Mouse (Mus musculus) embryonic facial prominence, embryonic 15.5 days (tissue): ENCODE results near the gene 1700013G24Rik. TPM values are rescaled to one million over a fixed set of nuclear protein-coding genes. Genes with fewer than 3 reads are reported as not detected.

ENCODE experiments used
- ATAC-seq: fragments of 200-750 bp; cut with Nextera tagmentation; 2 replicates; pipeline ENCODE4 v1.8.0; 2017; ENCODE audit warnings: low read depth, moderate TSS enrichment; ENCODE audit not compliant: insufficient number of reproducible peaks, low FRiP score, low TSS enrichment
- H3K27ac ChIP-seq: fragments of 300-500 bp; sonication (generic); replicated peaks from 2 replicates; pipeline ENCODE4 v1.5.1; 2015; ENCODE audit warnings: mild to moderate bottlenecking, inconsistent platforms
- H3K27me3 ChIP-seq: fragments of 300-500 bp; sonication (generic); 2 replicates; pipeline ENCODE4 v1.6.1; 2015; ENCODE audit warnings: inconsistent platforms
- H3K36me3 ChIP-seq: fragments of 300-500 bp; sonication (generic); 2 replicates; pipeline ENCODE4 v1.6.1; 2015; ENCODE audit warnings: mild to moderate bottlenecking, inconsistent platforms
- H3K4me1 ChIP-seq: fragments of 300-500 bp; sonication (generic); 2 replicates; pipeline ENCODE4 v1.6.1; 2015; ENCODE audit warnings: inconsistent platforms
- H3K4me2 ChIP-seq: fragments of 300-500 bp; sonication (generic); replicated peaks from 2 replicates; pipeline ENCODE4 v1.6.1; 2015; ENCODE audit warnings: mild to moderate bottlenecking, inconsistent platforms
- H3K4me3 ChIP-seq: fragments of 300-500 bp; sonication (generic); replicated peaks from 2 replicates; pipeline ENCODE4 v1.5.1; 2015; ENCODE audit warnings: mild to moderate bottlenecking, inconsistent platforms
- H3K9ac ChIP-seq: fragments of 300-500 bp; sonication (generic); 2 replicates; pipeline ENCODE4 v1.6.1; 2015; ENCODE audit warnings: inconsistent platforms
- H3K9me3 ChIP-seq: fragments of 300-500 bp; sonication (generic); replicated peaks from 2 replicates; pipeline ENCODE4 v1.6.1; 2016; ENCODE audit warnings: inconsistent platforms
- WGBS: fragments of 180-500 bp; shearing (Covaris S2); methylation state at CpG from one replicate; pipeline ENCODE4 v1.1.7; 2015; 5-methylcytosine and 5-hydroxymethylcytosine counted together
- polyA plus RNA-seq: library from polyadenylated mRNA; unstranded; fragments of >200 nt; fragmentation: Nextera tagmentation; extraction: Ambion mirVana; gene quantifications from 2 replicates; pipeline ENCODE4 v1.2.1, GENCODE M21; 2015

Gene 1700013G24Rik
- polyA plus RNA-seq, 1 experiment from 2014 or later, result not detected

DNA sequence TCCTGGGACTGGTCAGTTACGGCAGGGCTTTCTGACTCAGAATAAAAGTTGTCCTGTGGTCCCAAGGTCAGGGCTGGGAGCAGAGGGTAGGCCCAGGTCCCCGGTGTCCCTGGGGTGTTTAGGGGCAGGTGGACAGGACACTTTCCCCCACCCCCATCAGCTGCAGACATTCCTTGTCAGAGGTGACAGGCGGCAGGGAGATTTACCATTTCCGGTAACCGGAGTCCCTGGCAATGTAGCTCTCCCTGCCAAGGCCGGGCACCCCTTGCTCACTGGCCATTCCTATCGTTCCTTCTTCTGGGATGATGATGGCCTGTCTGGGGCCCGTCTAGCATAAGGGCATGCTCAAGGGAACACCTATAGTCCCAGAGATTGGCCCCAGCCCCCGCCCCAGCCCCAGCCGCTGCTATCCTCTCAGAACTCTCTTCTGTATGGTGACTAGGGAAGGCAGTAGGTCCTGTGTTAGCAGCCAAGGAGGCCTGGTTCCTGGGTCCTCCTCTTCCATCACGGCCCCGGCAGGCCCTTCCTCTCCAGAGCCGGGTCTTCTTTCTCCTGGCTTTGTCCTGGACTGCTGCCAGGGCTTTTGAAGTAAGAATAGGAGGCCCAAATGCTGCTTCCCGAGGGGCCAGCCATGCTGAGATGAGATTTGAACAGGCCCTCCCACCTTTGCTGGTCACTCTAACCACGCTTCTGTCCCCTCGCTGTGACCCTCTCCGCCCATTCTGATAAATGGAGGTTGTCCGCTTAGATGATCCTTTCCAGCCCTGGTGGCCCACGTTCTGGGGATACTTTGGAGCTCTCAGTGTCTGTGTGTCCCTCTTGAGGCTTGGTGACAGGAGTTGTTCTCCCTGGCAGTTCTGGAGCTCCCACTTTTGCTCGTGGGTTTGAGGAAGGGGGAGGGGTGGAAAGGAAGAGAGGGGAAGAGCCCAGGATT lies 33.3 kb downstream of the 1700013G24Rik start:
- WGBS, result 44% methylated on average over 20 of the region's 20 CpGs
- no peak overlapping the region for H3K4me2 ChIP-seq
- H3K9me3 ChIP-seq, result no peaks in the 10 kb centered on the region
- no peaks in the 10 kb centered on the region for H3K27me3 ChIP-seq
- H3K4me1 ChIP-seq, result peaks cover 82% of the 10 kb centered on the region
- no peak for ATAC-seq
- no peak overlapping the region for H3K9ac ChIP-seq
- no peaks in the 10 kb centered on the region for H3K36me3 ChIP-seq
- no peak overlapping the region for H3K4me3 ChIP-seq
- peak overlapping the region; percentile 91 for H3K27ac ChIP-seq

DNA sequence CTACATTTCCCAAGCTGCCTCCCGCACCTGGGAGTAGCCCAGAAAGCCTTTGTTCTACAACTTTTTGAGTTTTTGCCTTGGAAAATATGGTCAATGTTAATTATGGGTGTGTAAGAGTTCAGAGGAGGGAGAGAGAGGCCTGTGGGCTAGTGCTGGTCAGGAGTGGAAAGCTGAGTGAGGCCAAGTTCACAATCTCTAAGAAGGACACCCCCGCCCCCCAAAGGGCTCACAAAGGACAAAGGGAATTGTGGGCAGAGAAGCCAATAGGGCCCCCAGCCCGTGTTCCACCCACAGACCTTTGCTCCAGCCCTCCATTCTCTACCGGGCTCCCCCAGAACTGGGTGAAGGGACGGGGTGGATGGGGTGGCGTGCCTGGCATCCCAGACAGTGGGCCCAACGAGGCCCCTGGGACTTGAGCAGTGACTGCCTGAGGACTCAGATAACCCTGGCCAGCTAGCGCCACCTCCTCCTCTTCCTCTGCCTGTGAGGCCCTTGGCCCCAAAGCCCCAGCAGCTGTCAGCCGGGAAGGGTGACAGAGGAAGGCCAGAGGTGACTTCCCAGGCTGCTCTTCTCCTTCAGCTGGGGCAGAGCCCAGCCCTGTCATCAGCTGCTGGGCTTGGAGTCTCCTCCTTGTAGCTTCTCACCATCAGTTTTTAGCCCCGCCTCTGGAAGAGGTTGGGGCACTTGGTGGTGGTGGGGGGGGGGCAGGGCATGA lies 34.4 kb downstream of the 1700013G24Rik start:
- no peaks in the 10 kb centered on the region for H3K27me3 ChIP-seq
- no peak overlapping the region; the same call in 1 of the 2 replicates for H3K9ac ChIP-seq
- no peak for ATAC-seq
- H3K27ac ChIP-seq, result peak overlapping the region; percentile 91
- peaks cover 75% of the 10 kb centered on the region for H3K4me1 ChIP-seq
- no peaks in the 10 kb centered on the region for H3K36me3 ChIP-seq
- WGBS, result 41% methylated on average over 10 of the region's 10 CpGs
- H3K9me3 ChIP-seq, result no peaks in the 10 kb centered on the region
- 0 out of 2 replicates have a peak overlapping the region, but pooled peaks have one; percentile 8 for H3K4me2 ChIP-seq
- no peak overlapping the region for H3K4me3 ChIP-seq

DNA sequence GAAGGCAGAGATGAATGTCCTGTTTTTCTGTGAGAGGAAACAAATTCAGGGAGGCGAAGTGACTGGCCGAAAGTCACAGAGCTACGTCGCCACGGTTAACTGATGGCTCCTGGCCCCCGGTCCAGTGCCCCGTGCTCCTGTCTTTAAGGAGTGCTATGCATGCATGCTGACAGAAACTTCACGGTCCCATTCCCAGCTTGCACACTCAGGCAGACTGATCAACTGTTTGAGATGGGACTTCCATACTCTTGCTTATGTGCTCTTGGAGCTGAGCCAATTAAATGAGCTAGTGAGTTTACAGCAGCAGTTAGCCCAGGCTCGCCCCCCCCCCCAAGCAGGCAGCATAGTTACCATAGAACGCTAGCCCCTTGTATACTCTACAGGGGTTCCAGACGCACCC lies 35.0 kb downstream of the 1700013G24Rik start:
- 36% methylated on average over 11 of the region's 11 CpGs for WGBS
- Histone ChIP-seq H3K4me3 (no peak overlapping the region), H3K9ac (no peak overlapping the region; the same call in 1 of the 2 replicates), H3K36me3 (no peaks in the 10 kb centered on the region), H3K27me3 (no peaks in the 10 kb centered on the region), H3K4me2 (peak overlapping the region; percentile 21), H3K4me1 (peaks cover 76% of the 10 kb centered on the region), H3K9me3 (no peaks in the 10 kb centered on the region), H3K27ac (peak overlapping the region; percentile 91)
- ATAC-seq, result no peak

DNA sequence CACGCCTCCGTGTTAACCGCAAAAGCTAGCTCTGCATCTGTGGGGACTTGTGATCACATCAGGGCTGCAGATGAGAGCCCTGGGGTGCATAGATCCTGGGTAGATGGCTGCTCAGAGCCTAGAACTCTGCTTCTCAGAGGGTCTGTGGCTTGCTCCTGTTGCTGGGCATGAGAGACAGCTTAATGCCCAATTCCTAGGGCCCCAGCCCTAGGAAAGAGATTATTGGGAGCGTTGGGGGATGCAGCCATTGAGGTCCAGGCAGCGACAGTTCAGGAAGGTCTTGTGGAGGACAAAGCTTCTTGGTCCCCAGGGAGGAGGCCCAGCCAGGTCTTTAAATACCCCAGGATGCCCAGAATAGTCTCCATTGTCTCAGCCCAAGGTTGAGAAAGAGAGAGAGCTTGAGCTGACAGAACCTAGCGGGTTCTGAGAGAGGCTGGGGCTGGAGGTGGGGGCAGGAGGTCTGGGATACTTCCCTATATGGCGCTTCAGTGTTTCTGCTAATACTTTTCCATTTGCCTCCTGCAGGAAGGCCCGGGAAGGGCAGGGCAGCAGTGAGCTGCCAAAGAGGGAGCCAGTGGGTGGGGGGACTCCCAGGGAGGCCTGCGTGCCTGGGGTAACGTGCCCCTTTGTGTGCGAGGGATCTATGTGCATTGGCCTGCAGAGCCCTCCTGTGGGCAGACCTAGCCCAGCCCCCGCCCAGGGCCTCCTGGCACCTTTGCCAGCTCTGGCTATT lies 35.7 kb downstream of the 1700013G24Rik start:
- peak; percentile 84 for ATAC-seq
- H3K27ac ChIP-seq, result peak overlapping the region; percentile 91
- H3K9me3 ChIP-seq, result no peaks in the 10 kb centered on the region
- peaks cover 74% of the 10 kb centered on the region for H3K4me1 ChIP-seq
- H3K27me3 ChIP-seq, result no peaks in the 10 kb centered on the region
- peak overlapping the region; percentile 21 for H3K4me2 ChIP-seq
- WGBS, result 13% methylated on average over 12 of the region's 12 CpGs
- no peak overlapping the region for H3K9ac ChIP-seq
- no peak overlapping the region for H3K4me3 ChIP-seq
- H3K36me3 ChIP-seq, result no peaks in the 10 kb centered on the region

DNA sequence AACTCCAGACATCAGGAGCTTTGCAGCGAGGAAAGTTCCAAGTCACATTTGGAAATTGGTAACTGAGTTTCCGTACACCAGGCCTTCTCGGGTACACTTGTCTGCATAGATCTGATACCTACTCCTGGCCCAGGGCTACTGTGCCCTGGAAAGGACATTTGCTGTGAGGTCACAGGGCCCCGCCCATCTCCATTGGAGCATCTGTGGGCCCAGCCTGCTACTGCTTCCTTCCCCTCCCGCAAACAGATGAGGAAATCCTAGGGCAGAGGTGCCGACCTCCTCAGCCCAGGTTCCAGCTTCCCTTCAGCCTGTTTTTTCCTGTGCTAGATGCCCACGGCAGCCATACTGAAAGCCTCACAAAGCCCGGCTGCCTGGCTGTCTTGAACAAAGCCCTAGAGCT lies 36.9 kb downstream of the 1700013G24Rik start:
- Histone ChIP-seq H3K4me1 (peaks cover 71% of the 10 kb centered on the region), H3K27ac (peak overlapping the region; percentile 91), H3K9ac (no peak overlapping the region), H3K9me3 (no peaks in the 10 kb centered on the region), H3K4me3 (no peak overlapping the region), H3K27me3 (no peaks in the 10 kb centered on the region), H3K36me3 (no peaks in the 10 kb centered on the region), H3K4me2 (no peak overlapping the region)
- 52% methylated on average over 8 of the region's 8 CpGs for WGBS
- no peak for ATAC-seq

DNA sequence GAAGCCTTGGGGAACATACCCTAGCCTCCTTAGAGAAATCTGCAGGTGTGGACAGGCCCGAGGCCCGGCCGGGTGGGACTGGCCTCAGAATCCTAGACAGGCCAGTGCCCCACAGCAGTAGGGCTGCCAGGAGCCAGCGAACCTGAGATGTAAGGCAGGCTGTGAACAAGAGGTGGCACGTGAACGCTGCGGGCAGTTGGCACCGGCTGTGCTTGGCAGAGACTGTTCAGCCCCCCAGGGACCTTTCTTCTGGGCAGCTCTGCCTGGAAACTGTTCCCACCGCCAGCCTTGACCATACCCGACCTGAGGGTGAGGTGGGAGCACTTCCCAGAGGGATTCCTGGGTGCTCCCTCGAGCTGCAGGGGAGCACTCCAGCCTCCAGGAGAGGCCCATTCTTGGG lies 39.5 kb downstream of the 1700013G24Rik start:
- peaks cover 63% of the 10 kb centered on the region for H3K4me1 ChIP-seq
- WGBS, result 61% methylated on average over 11 of the region's 11 CpGs
- no peak overlapping the region for H3K4me3 ChIP-seq
- H3K9ac ChIP-seq, result no peak overlapping the region
- no peaks in the 10 kb centered on the region for H3K9me3 ChIP-seq
- ATAC-seq, result no peak
- no peaks in the 10 kb centered on the region for H3K27me3 ChIP-seq
- H3K4me2 ChIP-seq, result no peak overlapping the region
- H3K27ac ChIP-seq, result peak overlapping the region; percentile 31; the same call in 1 of the 2 replicates
- H3K36me3 ChIP-seq, result no peaks in the 10 kb centered on the region

DNA sequence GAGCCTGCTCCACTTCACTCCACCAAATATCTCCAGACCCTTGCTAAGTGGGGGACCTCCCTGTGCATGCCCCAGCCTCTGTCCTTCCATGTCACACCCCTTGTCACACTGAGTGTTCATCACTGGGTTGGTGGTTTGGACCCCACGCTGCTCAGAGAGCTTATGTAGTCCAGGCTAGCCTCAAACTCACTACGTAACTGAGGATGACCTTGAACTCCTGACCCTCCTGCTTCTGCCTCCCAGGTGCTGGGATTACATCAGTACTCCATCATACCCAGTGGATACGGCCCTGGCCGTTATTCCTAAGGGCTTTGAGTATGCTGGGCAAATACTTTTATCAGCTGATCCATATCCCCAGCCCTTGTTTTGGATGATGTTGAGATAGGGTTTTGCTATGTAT lies 40.1 kb downstream of the 1700013G24Rik start:
- peaks cover 63% of the 10 kb centered on the region for H3K4me1 ChIP-seq
- H3K36me3 ChIP-seq, result no peaks in the 10 kb centered on the region
- H3K27me3 ChIP-seq, result no peaks in the 10 kb centered on the region
- H3K9ac ChIP-seq, result no peak overlapping the region
- no peak for ATAC-seq
- H3K9me3 ChIP-seq, result no peaks in the 10 kb centered on the region
- H3K4me2 ChIP-seq, result no peak overlapping the region
- peak overlapping the region; percentile 31; the same call in 1 of the 2 replicates for H3K27ac ChIP-seq
- 89% methylated on average over 4 of the region's 4 CpGs for WGBS
- no peak overlapping the region for H3K4me3 ChIP-seq

DNA sequence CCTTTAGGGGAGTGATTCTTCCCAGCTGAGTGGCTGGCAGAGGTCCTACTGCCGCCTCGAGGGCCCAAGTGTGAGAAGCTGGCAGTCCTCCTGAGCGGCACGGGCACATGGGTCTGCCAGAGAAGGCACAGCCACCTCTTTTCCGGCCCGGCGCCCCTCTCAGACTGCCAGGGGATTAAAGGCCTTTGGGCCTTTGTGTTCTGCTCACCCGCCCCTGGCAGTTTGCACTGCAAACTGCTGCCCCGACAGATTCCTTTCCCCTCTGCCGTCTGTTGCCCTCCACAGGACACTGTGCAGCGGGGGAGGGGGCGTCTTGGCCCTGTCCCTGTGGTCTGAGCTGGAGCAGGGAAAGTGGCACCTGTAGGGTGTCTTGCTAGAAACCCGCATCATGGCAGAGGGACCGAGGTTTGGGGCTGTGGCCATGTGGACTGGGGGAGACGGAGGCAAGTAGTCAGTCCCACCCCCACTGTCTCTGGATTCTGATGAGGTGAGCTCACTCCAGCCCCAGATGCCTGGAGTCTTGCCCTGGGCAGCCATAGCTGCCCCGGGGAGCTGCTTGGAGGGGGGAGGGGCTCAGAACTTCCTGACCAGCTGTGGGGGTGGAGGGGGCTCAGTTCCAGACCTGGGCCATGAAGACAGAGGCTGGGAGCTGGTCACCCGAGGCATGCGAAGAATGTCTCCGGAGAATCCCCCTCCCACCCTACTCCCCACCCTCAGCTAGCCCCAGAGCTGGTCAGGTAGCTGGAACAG lies 41.8 kb downstream of the 1700013G24Rik start:
- Histone ChIP-seq H3K4me3 (no peak overlapping the region), H3K9me3 (no peaks in the 10 kb centered on the region), H3K4me1 (peaks cover 61% of the 10 kb centered on the region), H3K4me2 (0 out of 2 replicates have a peak overlapping the region, but pooled peaks have one; percentile 10), H3K9ac (no peak overlapping the region), H3K27ac (peak overlapping the region; percentile 77), H3K36me3 (no peaks in the 10 kb centered on the region), H3K27me3 (no peaks in the 10 kb centered on the region)
- 18% methylated on average over 19 of the region's 19 CpGs for WGBS
- ATAC-seq, result peak; percentile 69

DNA sequence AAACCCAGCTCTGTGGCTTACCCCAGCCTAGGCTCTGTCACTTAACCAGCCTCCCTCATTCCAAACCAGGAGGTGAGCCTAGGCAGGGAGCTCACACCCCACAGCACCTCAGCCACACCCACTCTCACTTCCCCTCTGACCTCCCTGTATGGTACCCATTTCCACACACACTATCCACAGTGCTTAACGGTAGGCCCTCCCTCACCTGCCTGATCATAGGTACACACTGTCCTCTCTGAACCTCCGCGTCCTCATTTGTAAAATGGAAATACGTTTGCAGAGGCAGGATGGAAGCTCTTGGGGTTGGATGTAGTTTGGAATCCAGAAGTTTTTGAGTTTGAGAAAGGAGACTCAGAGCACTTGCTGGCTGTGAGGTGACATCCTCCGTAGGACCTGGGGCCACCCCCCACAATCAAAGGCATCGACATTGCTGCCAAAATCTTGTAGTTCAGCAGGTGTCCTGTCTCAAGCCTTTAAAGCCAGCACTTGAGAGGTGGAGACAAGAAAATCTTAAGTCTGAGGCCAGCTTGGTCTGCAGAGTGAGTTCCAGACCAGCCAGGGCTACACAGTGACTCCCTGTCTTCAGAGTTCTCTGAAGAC lies 42.5 kb downstream of the 1700013G24Rik start:
- 54% methylated on average over 6 of the region's 6 CpGs for WGBS
- no peak for ATAC-seq
- H3K27me3 ChIP-seq, result no peaks in the 10 kb centered on the region
- H3K4me1 ChIP-seq, result peaks cover 60% of the 10 kb centered on the region
- peak overlapping the region; percentile 77 for H3K27ac ChIP-seq
- H3K9ac ChIP-seq, result no peak overlapping the region
- H3K9me3 ChIP-seq, result no peaks in the 10 kb centered on the region
- H3K36me3 ChIP-seq, result no peaks in the 10 kb centered on the region
- H3K4me3 ChIP-seq, result no peak overlapping the region
- H3K4me2 ChIP-seq, result no peak overlapping the region

DNA sequence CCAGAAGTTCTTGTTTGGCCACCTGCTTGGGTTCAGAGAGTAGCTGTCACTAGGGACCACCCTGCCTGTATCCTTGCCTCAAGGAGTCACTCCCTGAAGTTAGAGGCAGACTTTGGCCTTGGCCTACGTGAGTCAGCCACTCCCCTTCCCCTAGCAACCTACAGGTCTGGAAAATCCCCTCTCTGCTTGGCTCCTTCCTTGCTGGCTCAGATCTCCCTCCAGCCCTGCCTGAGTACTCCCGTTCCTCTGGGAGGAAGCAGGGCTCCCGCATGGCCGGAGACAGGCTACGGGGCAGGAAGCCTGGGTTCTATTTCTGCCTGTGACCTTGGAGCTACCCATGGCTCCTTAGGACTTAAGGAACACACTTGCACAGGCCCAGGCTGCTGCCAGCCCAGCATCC lies 44.3 kb downstream of the 1700013G24Rik start:
- 0 out of 2 replicates have a peak, but pooled peaks have one; percentile 31 for ATAC-seq
- no peaks in the 10 kb centered on the region for H3K9me3 ChIP-seq
- H3K4me3 ChIP-seq, result no peak overlapping the region
- no peaks in the 10 kb centered on the region for H3K27me3 ChIP-seq
- H3K36me3 ChIP-seq, result peaks cover 14% of the 10 kb centered on the region
- H3K4me1 ChIP-seq, result peaks cover 62% of the 10 kb centered on the region
- no peak overlapping the region for H3K4me2 ChIP-seq
- 47% methylated on average over 5 of the region's 5 CpGs for WGBS
- peak overlapping the region; percentile 83 for H3K27ac ChIP-seq
- no peak overlapping the region for H3K9ac ChIP-seq
